Mouse (Mus musculus): Measurements from ENCODE around the gene Yju2. TPM values are rescaled to one million over a fixed set of nuclear protein-coding genes. Genes with fewer than 3 reads are reported as not detected.

Gene Yju2
- polyA plus RNA-seq, 1 experiment from 2014 or later: 18.9 TPM

GRCm38 (mm10) chr17:55963171-55963570 is 4.3 kb downstream of the Yju2 start:
- no peak overlapping the region for H3K4me3 ChIP-seq (ENCODE audit: low read depth, low read length)
- H3K4me2 ChIP-seq (ENCODE audit: low read depth, low read length): no peak overlapping the region
- H3K4me1 ChIP-seq (ENCODE audit: control insufficient read depth, insufficient read depth, low read length): no peaks in the 10 kb centered on the region
- H3K36me3 ChIP-seq (replicated peaks; ENCODE audit: control insufficient read depth, insufficient read depth, low read depth, low read length): no peaks in the 10 kb centered on the region; the same call in 1 of the 2 replicates
- H3K9me3 ChIP-seq (replicated peaks; ENCODE audit: control insufficient read depth, low read length): no peaks in the 10 kb centered on the region
- H3K27ac ChIP-seq (replicated peaks; ENCODE audit: low read depth, low read length): no peak overlapping the region
- no peaks in the 10 kb centered on the region for H3K27me3 ChIP-seq (ENCODE audit: control insufficient read depth, insufficient read depth, low read length)
- no peak overlapping the region for H3K9ac ChIP-seq (replicated peaks; ENCODE audit: low read length)
- ATAC-seq (replicated peaks; ENCODE audit: insufficient number of reproducible peaks, low FRiP score, low TSS enrichment, low read depth) (no peak), DNase-seq (ENCODE audit: low spot score) (no peak)
- WGBS: 87% methylated on average over 14 of the region's 14 CpGs

GRCm38 (mm10) chr17:55964496-55964895 is 5.6 kb downstream of the Yju2 start:
- DNase-seq (ENCODE audit: low spot score): no peak
- no peaks in the 10 kb centered on the region for H3K9me3 ChIP-seq (replicated peaks; ENCODE audit: control insufficient read depth, low read length)
- 90% methylated on average over 10 of the region's 10 CpGs for WGBS
- H3K4me1 ChIP-seq (ENCODE audit: control insufficient read depth, insufficient read depth, low read length): 0 out of 2 replicates have a peak, but pooled peaks cover 2% of the 10 kb centered on the region
- H3K4me3 ChIP-seq (ENCODE audit: low read depth, low read length): no peak overlapping the region
- H3K9ac ChIP-seq (replicated peaks; ENCODE audit: low read length): no peak overlapping the region
- no peak overlapping the region for H3K27ac ChIP-seq (replicated peaks; ENCODE audit: low read depth, low read length)
- no peak overlapping the region for H3K4me2 ChIP-seq (ENCODE audit: low read depth, low read length)
- ATAC-seq (replicated peaks; ENCODE audit: insufficient number of reproducible peaks, low FRiP score, low TSS enrichment, low read depth): no peak
- H3K27me3 ChIP-seq (ENCODE audit: control insufficient read depth, insufficient read depth, low read length): no peaks in the 10 kb centered on the region
- no peaks in the 10 kb centered on the region; the same call in 1 of the 2 replicates for H3K36me3 ChIP-seq (replicated peaks; ENCODE audit: control insufficient read depth, insufficient read depth, low read depth, low read length)

GRCm38 (mm10) chr17:55964996-55965395 is 6.1 kb downstream of the Yju2 start:
- no peaks in the 10 kb centered on the region; the same call in 1 of the 2 replicates for H3K36me3 ChIP-seq (replicated peaks; ENCODE audit: control insufficient read depth, insufficient read depth, low read depth, low read length)
- H3K9ac ChIP-seq (replicated peaks; ENCODE audit: low read length): no peak overlapping the region
- 87% methylated on average over 9 of the region's 9 CpGs for WGBS
- H3K4me1 ChIP-seq (ENCODE audit: control insufficient read depth, insufficient read depth, low read length): 0 out of 2 replicates have a peak, but pooled peaks cover 2% of the 10 kb centered on the region
- no peaks in the 10 kb centered on the region for H3K27me3 ChIP-seq (ENCODE audit: control insufficient read depth, insufficient read depth, low read length)
- H3K9me3 ChIP-seq (replicated peaks; ENCODE audit: control insufficient read depth, low read length): no peaks in the 10 kb centered on the region
- ATAC-seq (replicated peaks; ENCODE audit: insufficient number of reproducible peaks, low FRiP score, low TSS enrichment, low read depth): no peak
- no peak overlapping the region for H3K27ac ChIP-seq (replicated peaks; ENCODE audit: low read depth, low read length)
- H3K4me3 ChIP-seq (ENCODE audit: low read depth, low read length): no peak overlapping the region
- no peak for DNase-seq (ENCODE audit: low spot score)
- no peak overlapping the region for H3K4me2 ChIP-seq (ENCODE audit: low read depth, low read length)

- DNase-seq (ENCODE audit: low spot score) (no peak), ATAC-seq (replicated peaks; ENCODE audit: insufficient number of reproducible peaks, low FRiP score, low TSS enrichment, low read depth) (no peak)
- H3K4me1 ChIP-seq (ENCODE audit: control insufficient read depth, insufficient read depth, low read length): peaks cover 2% of the 10 kb centered on the region
- H3K9ac ChIP-seq (replicated peaks; ENCODE audit: low read length): no peak overlapping the region
- peaks cover 3% of the 10 kb centered on the region; the same call in 1 of the 2 replicates for H3K27me3 ChIP-seq (ENCODE audit: control insufficient read depth, insufficient read depth, low read length)
- no peaks in the 10 kb centered on the region for H3K9me3 ChIP-seq (replicated peaks; ENCODE audit: control insufficient read depth, low read length)
- no peak overlapping the region for H3K4me3 ChIP-seq (ENCODE audit: low read depth, low read length)
- H3K4me2 ChIP-seq (ENCODE audit: low read depth, low read length): no peak overlapping the region
- 90% methylated on average over 4 of the region's 4 CpGs for WGBS
- no peak overlapping the region for H3K27ac ChIP-seq (replicated peaks; ENCODE audit: low read depth, low read length)
- no peaks in the 10 kb centered on the region; the same call in 1 of the 2 replicates for H3K36me3 ChIP-seq (replicated peaks; ENCODE audit: control insufficient read depth, insufficient read depth, low read depth, low read length)
These were observed 8.3 kb downstream of the Yju2 start for GRCm38 (mm10) chr17:55967186-55967585.

GRCm38 (mm10) chr17:55968210-55968609 is 9.3 kb downstream of the Yju2 start:
- no peak overlapping the region for H3K4me3 ChIP-seq (ENCODE audit: low read depth, low read length)
- 47% methylated on average over 7 of the region's 7 CpGs for WGBS
- ATAC-seq (replicated peaks; ENCODE audit: insufficient number of reproducible peaks, low FRiP score, low TSS enrichment, low read depth) (no peak), DNase-seq (ENCODE audit: low spot score) (no peak)
- H3K9me3 ChIP-seq (replicated peaks; ENCODE audit: control insufficient read depth, low read length): no peaks in the 10 kb centered on the region
- H3K36me3 ChIP-seq (replicated peaks; ENCODE audit: control insufficient read depth, insufficient read depth, low read depth, low read length): no peaks in the 10 kb centered on the region; the same call in 1 of the 2 replicates
- H3K9ac ChIP-seq (replicated peaks; ENCODE audit: low read length): no peak overlapping the region
- peaks cover 2% of the 10 kb centered on the region for H3K4me1 ChIP-seq (ENCODE audit: control insufficient read depth, insufficient read depth, low read length)
- no peak overlapping the region for H3K4me2 ChIP-seq (ENCODE audit: low read depth, low read length)
- H3K27ac ChIP-seq (replicated peaks; ENCODE audit: low read depth, low read length): no peak overlapping the region
- H3K27me3 ChIP-seq (ENCODE audit: control insufficient read depth, insufficient read depth, low read length): peaks cover 3% of the 10 kb centered on the region; the same call in 1 of the 2 replicates

GRCm38 (mm10) chr17:55969560-55969959 is 10.7 kb downstream of the Yju2 start:
- Histone ChIP-seq H3K27me3 (ENCODE audit: control insufficient read depth, insufficient read depth, low read length) (peaks cover 3% of the 10 kb centered on the region; the same call in 1 of the 2 replicates), H3K4me3 (ENCODE audit: low read depth, low read length) (no peak overlapping the region), H3K9ac (replicated peaks; ENCODE audit: low read length) (no peak overlapping the region), H3K4me2 (ENCODE audit: low read depth, low read length) (no peak overlapping the region), H3K36me3 (replicated peaks; ENCODE audit: control insufficient read depth, insufficient read depth, low read depth, low read length) (no peaks in the 10 kb centered on the region), H3K27ac (replicated peaks; ENCODE audit: low read depth, low read length) (no peak overlapping the region), H3K4me1 (ENCODE audit: control insufficient read depth, insufficient read depth, low read length) (peaks cover 2% of the 10 kb centered on the region), H3K9me3 (replicated peaks; ENCODE audit: control insufficient read depth, low read length) (no peaks in the 10 kb centered on the region)
- ATAC-seq (replicated peaks; ENCODE audit: insufficient number of reproducible peaks, low FRiP score, low TSS enrichment, low read depth) (peak; percentile 26; the same call in 1 of the 2 replicates), DNase-seq (ENCODE audit: low spot score) (peak; percentile 28)
- 47% methylated on average over 14 of the region's 14 CpGs for WGBS

- peak; percentile 66 for ATAC-seq (replicated peaks; ENCODE audit: insufficient number of reproducible peaks, low FRiP score, low TSS enrichment, low read depth)
- no peaks in the 10 kb centered on the region for H3K36me3 ChIP-seq (replicated peaks; ENCODE audit: control insufficient read depth, insufficient read depth, low read depth, low read length)
- peak within 1 kb of the TSS; percentile 22; the same call in 1 of the 2 replicates for H3K27ac ChIP-seq (replicated peaks; ENCODE audit: low read depth, low read length)
- WGBS: 6% methylated on average over 55 of the region's 55 CpGs
- H3K9ac ChIP-seq (replicated peaks; ENCODE audit: low read length): peak within 1 kb of the TSS; percentile 66
- H3K4me2 ChIP-seq (ENCODE audit: low read depth, low read length): peak within 1 kb of the TSS; percentile 81
- peaks cover 2% of the 10 kb centered on the region for H3K4me1 ChIP-seq (ENCODE audit: control insufficient read depth, insufficient read depth, low read length)
- H3K4me3 ChIP-seq (ENCODE audit: low read depth, low read length): peak within 1 kb of the TSS; percentile 42
- no peaks in the 10 kb centered on the region for H3K9me3 ChIP-seq (replicated peaks; ENCODE audit: control insufficient read depth, low read length)
- H3K27me3 ChIP-seq (ENCODE audit: control insufficient read depth, insufficient read depth, low read length): peaks cover 3% of the 10 kb centered on the region; the same call in 1 of the 2 replicates
- peak; percentile 65 for DNase-seq (ENCODE audit: low spot score)
These were observed 11.3 kb downstream of the Yju2 start, which contains the start of gene Shd for GRCm38 (mm10) chr17:55969966-55970891. Gene Shd (plus strand): TSS chr17:55970467.

GRCm38 (mm10) chr17:55971453-55971852 is 12.6 kb downstream of the Yju2 start:
- no peak overlapping the region for H3K27ac ChIP-seq (replicated peaks; ENCODE audit: low read depth, low read length)
- peak overlapping the region; percentile 42 for H3K4me3 ChIP-seq (ENCODE audit: low read depth, low read length)
- WGBS: 21% methylated on average over 22 of the region's 22 CpGs
- H3K4me2 ChIP-seq (ENCODE audit: low read depth, low read length): peak overlapping the region; percentile 81
- H3K9ac ChIP-seq (replicated peaks; ENCODE audit: low read length): peak overlapping the region; percentile 66
- ATAC-seq (replicated peaks; ENCODE audit: insufficient number of reproducible peaks, low FRiP score, low TSS enrichment, low read depth): no peak
- H3K4me1 ChIP-seq (ENCODE audit: control insufficient read depth, insufficient read depth, low read length): peaks cover 2% of the 10 kb centered on the region
- H3K36me3 ChIP-seq (replicated peaks; ENCODE audit: control insufficient read depth, insufficient read depth, low read depth, low read length): no peaks in the 10 kb centered on the region
- H3K9me3 ChIP-seq (replicated peaks; ENCODE audit: control insufficient read depth, low read length): no peaks in the 10 kb centered on the region
- DNase-seq (ENCODE audit: low spot score): no peak
- H3K27me3 ChIP-seq (ENCODE audit: control insufficient read depth, insufficient read depth, low read length): peaks cover 3% of the 10 kb centered on the region; the same call in 1 of the 2 replicates
